Comparison of ENCODE assay signal across 15 mouse cellular contexts in the genomic region with DNA sequence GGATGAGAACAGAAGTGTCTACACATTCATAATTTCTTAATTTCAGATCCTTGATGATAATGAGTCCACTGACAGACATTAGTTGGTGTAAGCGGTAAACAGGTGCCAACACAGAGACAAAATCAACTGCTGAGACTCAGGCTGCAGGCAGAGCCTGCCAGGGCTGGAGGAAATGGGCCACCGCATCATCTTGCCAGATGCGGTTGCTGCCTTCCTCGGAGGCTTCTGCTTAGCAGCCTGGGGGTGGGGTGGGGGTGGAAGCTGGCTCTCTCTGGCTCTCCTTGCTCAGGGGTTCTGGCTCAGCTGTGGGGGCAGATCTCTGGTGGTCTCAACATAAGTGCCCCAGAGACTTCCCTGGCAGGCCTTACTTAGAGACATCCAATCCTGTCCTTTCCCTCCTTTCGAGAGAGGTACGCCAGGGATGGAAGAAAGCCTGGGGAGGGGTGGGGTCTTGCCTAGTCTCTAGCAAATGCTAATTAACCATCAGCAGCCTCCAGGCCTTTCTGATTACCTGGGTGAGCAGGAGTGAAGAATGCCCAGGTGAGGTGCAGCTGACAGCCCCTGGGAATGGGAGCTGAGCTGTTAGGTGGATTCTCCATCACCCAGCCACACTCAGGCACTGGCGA. TPM values are rescaled to one million over a fixed set of nuclear protein-coding genes. Genes with fewer than 3 reads are reported as not detected.
DNase-seq lines count a peak whose midpoint lies in the region; ATAC-seq lines count a peak whose summit lies in the region.
"Had no signal": no experiment of that assay in that cellular context is flagged by ENCODE, and none has a peak within 500 bp of the region (broad histone marks: within the 10 kb centered on the region; RNA-seq: fewer than 3 reads in every experiment).

No protein-coding gene starts in this region.

- WGBS in embryonic facial prominence, embryonic 13.5 days = 38% methylated on average over 7 of the region's 7 CpGs
- 60% methylated on average over 7 of the region's 7 CpGs for whole genome bisulfite sequencing in embryonic facial prominence, embryonic 10.5 days
- 55% methylated on average over 7 of the region's 7 CpGs for WGBS in midbrain, embryonic 14.5 days
- WGBS in midbrain, embryonic 11.5 days = 53% methylated on average over 7 of the region's 7 CpGs
- 63% methylated on average over 7 of the region's 7 CpGs for WGBS in heart, embryonic 11.5 days (ENCODE audit: insufficient replicate concordance)

- H3K27ac ChIP-seq in embryonic facial prominence, embryonic 13.5 days = no peak overlapping the region
- no peak overlapping the region for H3K27ac ChIP-seq in embryonic facial prominence, embryonic 10.5 days (replicated peaks)
- H3K27ac ChIP-seq in midbrain, embryonic 14.5 days (replicated peaks; ENCODE audit: low read depth, low read length) = no peak overlapping the region
- no peak overlapping the region for H3K27ac ChIP-seq in midbrain, embryonic 11.5 days (ENCODE audit: low read depth, low read length)
- no peak overlapping the region for H3K27ac ChIP-seq in heart, embryonic 11.5 days (ENCODE audit: low read depth, low read length)

- H3K27me3 ChIP-seq in embryonic facial prominence, embryonic 13.5 days = no peaks in the 10 kb centered on the region
- peaks cover 7% of the 10 kb centered on the region; the same call in 1 of the 2 replicates for H3K27me3 ChIP-seq in embryonic facial prominence, embryonic 10.5 days (replicated peaks; ENCODE audit: low read depth, poor library complexity, severe bottlenecking)
- no peaks in the 10 kb centered on the region for H3K27me3 ChIP-seq in midbrain, embryonic 14.5 days (ENCODE audit: control insufficient read depth, insufficient read depth, low read length)
- H3K27me3 ChIP-seq in midbrain, embryonic 11.5 days (ENCODE audit: control insufficient read depth, insufficient read depth, low read length) = no peaks in the 10 kb centered on the region
- H3K27me3 ChIP-seq in heart, embryonic 11.5 days (ENCODE audit: control insufficient read depth, insufficient read depth, low read length) = no peaks in the 10 kb centered on the region; the same call in 1 of the 2 replicates

- no peaks in the 10 kb centered on the region for H3K4me1 ChIP-seq in embryonic facial prominence, embryonic 13.5 days
- peaks cover 10% of the 10 kb centered on the region; the same call in 1 of the 2 replicates for H3K4me1 ChIP-seq in embryonic facial prominence, embryonic 10.5 days
- no peaks in the 10 kb centered on the region for H3K4me1 ChIP-seq in midbrain, embryonic 14.5 days (ENCODE audit: control insufficient read depth, insufficient read depth, low read length)
- H3K4me1 ChIP-seq in midbrain, embryonic 11.5 days (ENCODE audit: control insufficient read depth, insufficient read depth, low read length) = no peaks in the 10 kb centered on the region
- no peaks in the 10 kb centered on the region for H3K4me1 ChIP-seq in heart, embryonic 11.5 days (ENCODE audit: control insufficient read depth, insufficient read depth, low read length)

- H3K9ac ChIP-seq in embryonic facial prominence, embryonic 13.5 days = no peak overlapping the region
- no peak overlapping the region; the same call in 1 of the 2 replicates for H3K9ac ChIP-seq in midbrain, embryonic 14.5 days (replicated peaks; ENCODE audit: low read length)
- H3K9ac ChIP-seq in midbrain, embryonic 11.5 days (ENCODE audit: low read length) = no peak overlapping the region
- no peak overlapping the region for H3K9ac ChIP-seq in heart, embryonic 11.5 days (ENCODE audit: low read depth, low read length)
- H3K9ac ChIP-seq: forebrain, postnatal 0 days; lung, embryonic 14.5 days had no signal

- no peak overlapping the region for H3K4me3 ChIP-seq in embryonic facial prominence, embryonic 13.5 days
- no peak overlapping the region for H3K4me3 ChIP-seq in embryonic facial prominence, embryonic 10.5 days
- H3K4me3 ChIP-seq in midbrain, embryonic 14.5 days (replicated peaks; ENCODE audit: low read depth, low read length) = no peak overlapping the region
- H3K4me3 ChIP-seq in midbrain, embryonic 11.5 days (ENCODE audit: low read depth, low read length) = no peak overlapping the region
- H3K4me3 ChIP-seq in heart, embryonic 11.5 days (ENCODE audit: low read depth, low read length) = no peak overlapping the region
- H3K4me3 ChIP-seq: erythroblast, embryonic 14.5 days had no signal

- H3K9me3 ChIP-seq in embryonic facial prominence, embryonic 13.5 days = no peaks in the 10 kb centered on the region
- H3K9me3 ChIP-seq in embryonic facial prominence, embryonic 10.5 days = no peaks in the 10 kb centered on the region
- no peaks in the 10 kb centered on the region for H3K9me3 ChIP-seq in midbrain, embryonic 14.5 days (ENCODE audit: control insufficient read depth, low read length)
- H3K9me3 ChIP-seq in midbrain, embryonic 11.5 days (ENCODE audit: control insufficient read depth, low read length) = no peaks in the 10 kb centered on the region
- no peaks in the 10 kb centered on the region for H3K9me3 ChIP-seq in heart, embryonic 11.5 days (replicated peaks; ENCODE audit: control insufficient read depth, low read length)

- H3K4me2 ChIP-seq in embryonic facial prominence, embryonic 13.5 days = no peak overlapping the region
- no peak overlapping the region for H3K4me2 ChIP-seq in midbrain, embryonic 14.5 days (ENCODE audit: low read length)
- H3K4me2 ChIP-seq in midbrain, embryonic 11.5 days = no peak overlapping the region
- H3K4me2 ChIP-seq in heart, embryonic 11.5 days = no peak overlapping the region
- H3K4me2 ChIP-seq: lung, embryonic 14.5 days had no signal

- ATAC-seq in embryonic facial prominence, embryonic 13.5 days (ENCODE audit: insufficient number of reproducible peaks, insufficient read depth, low FRiP score, low TSS enrichment, low read depth) = 0 out of 2 replicates have a peak, but pooled peaks have one; percentile 6
- ATAC-seq in midbrain, embryonic 14.5 days (ENCODE audit: low FRiP score, low TSS enrichment) = no peak
- ATAC-seq in midbrain, embryonic 11.5 days (ENCODE audit: low FRiP score) = no peak
- ATAC-seq in heart, embryonic 11.5 days (replicated peaks; ENCODE audit: insufficient number of reproducible peaks, low FRiP score, low TSS enrichment) = no peak
- ATAC-seq: forebrain, postnatal 0 days; midbrain, embryonic 16.5 days had no signal

- H3K36me3 ChIP-seq in embryonic facial prominence, embryonic 13.5 days = no peaks in the 10 kb centered on the region
- H3K36me3 ChIP-seq in embryonic facial prominence, embryonic 10.5 days (replicated peaks) = no peaks in the 10 kb centered on the region
- H3K36me3 ChIP-seq in midbrain, embryonic 14.5 days (ENCODE audit: control insufficient read depth, insufficient read depth, low read length) = no peaks in the 10 kb centered on the region
- no peaks in the 10 kb centered on the region for H3K36me3 ChIP-seq in midbrain, embryonic 11.5 days (ENCODE audit: control insufficient read depth, insufficient read depth, low read length)
- no peaks in the 10 kb centered on the region for H3K36me3 ChIP-seq in heart, embryonic 11.5 days (ENCODE audit: control insufficient read depth, insufficient read depth, low read length)

- DNase-seq in embryonic facial prominence, embryonic 10.5 days (ENCODE audit: low spot score) = no peak
- DNase-seq in midbrain, embryonic 14.5 days = peak; percentile 10
- no peak for DNase-seq in midbrain, embryonic 11.5 days (ENCODE audit: low spot score, missing footprints)
- DNase-seq in naive thymus-derived CD4-positive, alpha-beta T cell, adult 2 months (ENCODE audit: low read depth) = peak; percentile 2
- peak; percentile 66 for DNase-seq in thymus, postnatal 25 days
- no peak for DNase-seq in layer of hippocampus, adult 8-10 months (ENCODE audit: low spot score in 2 of 2)
- DNase-seq: cerebellum, adult 11 months; forebrain, postnatal 0 days; gastrocnemius, postnatal 10 days; lung, embryonic 14.5 days; retina, postnatal 1 day had no signal

RNA-seq across cellular contexts. Expression of gene Nxpe4, which starts 52.7 kb away (rescaled TPM):
- polyA plus RNA-seq in embryonic facial prominence, embryonic 13.5 days (2015; fragmentation: Nextera tagmentation; extraction: Ambion mirVana) = 8.1 and 8.2 TPM in 2 replicates
- polyA plus RNA-seq in embryonic facial prominence, embryonic 10.5 days (2016; fragmentation: Nextera tagmentation; extraction: Ambion mirVana) = 4.1 and 5.9 TPM in 2 replicates
- 5.8 and 8.0 TPM in 2 replicates for polyA plus RNA-seq in midbrain, embryonic 14.5 days (2014; fragmentation: Nextera tagmentation; extraction: Ambion mirVana)
- polyA plus RNA-seq in midbrain, embryonic 11.5 days (2014; fragmentation: Nextera tagmentation; extraction: Ambion mirVana) = 7.6 and 9.3 TPM in 2 replicates
- total RNA-seq in layer of hippocampus, adult 8-10 months (2022) = 10 to 100 TPM in 2 of 4 experiments, 1 to 10 TPM in 2; 7.3 to 11.4 (median 9.7) TPM
- polyA plus RNA-seq in heart, embryonic 11.5 days (2014; fragmentation: Nextera tagmentation; extraction: Ambion mirVana) = 2.6 and 3.2 TPM in 2 replicates

Comparison
In these comparisons a context has a peak if more than half of its experiments do, and no peak if none do; other contexts are left out.
1. DNase-seq: peak in midbrain, embryonic 14.5 days (single experiment), naive thymus-derived CD4-positive, alpha-beta T cell, adult 2 months (single experiment) and thymus, postnatal 25 days (single experiment); none in embryonic facial prominence, embryonic 10.5 days (single experiment), midbrain, embryonic 11.5 days (single experiment) and layer of hippocampus, adult 8-10 months (0 of 2).